Mouse (Mus musculus) left cerebral cortex, postnatal 14 days (tissue): ENCODE data around the gene Mtfr2. TPM values are rescaled to one million over a fixed set of nuclear protein-coding genes. Genes with fewer than 3 reads are reported as not detected.

Experiments
- DNase-seq, 2 experiments: peaks; one replicate each; pipeline ENCODE4 v3.0.0; 2021 to 2022; ENCODE audit warnings: low spot score in 2 of 2, mixed read lengths in 1 of 2
- intact Hi-C: fragments of 180-260 bp; cut with DNase I; formaldehyde crosslinking; loops from one replicate; pipeline ENCODE4 v1.15.1; 2025
- total RNA-seq, 2 experiments: library from RNA; stranded (reverse); gene quantifications; 2 replicates each; pipeline ENCODE4 v1.2.3; 2021

Gene Mtfr2
- total RNA-seq, 2 experiments from 2014 or later, result 0.36 to 0.55 TPM

DNA sequence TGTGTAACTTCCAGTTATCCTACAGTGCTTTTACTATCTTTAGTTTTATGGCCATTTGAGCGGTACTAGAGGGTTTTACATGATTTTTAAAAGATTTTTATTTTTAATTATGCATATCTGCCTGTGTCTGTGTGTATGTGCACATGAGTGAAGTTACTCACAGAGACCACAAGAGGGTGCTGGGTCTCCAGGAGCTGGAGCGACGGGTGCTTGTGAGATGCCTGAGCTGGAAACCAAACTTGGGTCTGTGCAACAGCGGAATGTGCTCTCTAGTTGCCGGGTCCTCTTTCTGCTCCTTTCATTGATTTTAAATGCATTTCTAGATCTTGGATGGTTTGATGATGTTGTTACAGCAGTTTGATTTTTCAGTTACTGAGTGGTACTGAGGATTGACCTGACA is 24.5 kb downstream of the Mtfr2 start:
- intact Hi-C loops, result no loop called here

DNA sequence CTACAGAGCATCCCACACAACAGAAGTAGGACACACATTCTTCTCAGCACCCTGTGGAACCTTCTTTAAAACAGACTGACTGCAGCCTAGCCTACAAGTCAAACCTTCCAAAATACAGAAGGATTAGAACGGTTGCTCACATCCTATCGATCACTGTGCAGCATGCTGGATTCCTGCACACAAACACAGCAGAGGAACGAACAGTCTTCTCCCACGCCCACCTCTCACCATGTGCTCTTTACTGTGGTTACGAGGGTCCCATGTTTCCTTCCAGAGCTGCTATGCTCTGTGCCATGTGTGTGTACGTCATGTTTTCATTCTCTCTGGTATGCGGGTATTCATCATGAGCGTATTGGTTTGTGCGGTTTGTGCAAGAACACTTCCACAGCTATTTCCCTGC is 30.1 kb downstream of the Mtfr2 start:
- intact Hi-C loops, result no loop called here
- peak in 1 of 2 experiments; percentile 18 for DNase-seq

More for the DNA sequence above, 24.5 kb downstream of the Mtfr2 start:
- DNase-seq, result no peak

- no peak for DNase-seq
- intact Hi-C loops, result no loop called here
These were observed 31.6 kb downstream of the Mtfr2 start for GRCm38 (mm10) chr10:20379071-20379735.

DNA sequence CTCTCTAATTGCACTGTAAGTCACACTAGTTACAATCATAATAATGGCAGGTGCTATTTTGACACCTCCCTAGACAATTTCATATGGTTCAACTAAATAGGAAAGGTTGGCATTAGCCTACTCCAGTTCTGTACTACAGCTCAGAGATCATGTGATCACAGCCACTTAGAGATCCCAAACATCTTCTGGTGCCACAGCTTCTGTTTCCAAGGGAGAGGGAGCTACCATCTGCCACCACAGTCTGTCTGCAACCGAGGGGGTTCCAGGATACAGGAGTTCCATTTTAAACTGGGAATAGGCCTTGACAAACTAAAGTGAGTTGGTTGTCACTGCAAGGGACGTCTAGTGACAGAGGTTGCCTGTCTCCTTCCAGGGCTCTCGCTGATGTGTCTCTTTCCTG is 33.2 kb downstream of the Mtfr2 start:
- intact Hi-C loops, result no loop called here
- peak; percentile 62 to 71 for DNase-seq

DNA sequence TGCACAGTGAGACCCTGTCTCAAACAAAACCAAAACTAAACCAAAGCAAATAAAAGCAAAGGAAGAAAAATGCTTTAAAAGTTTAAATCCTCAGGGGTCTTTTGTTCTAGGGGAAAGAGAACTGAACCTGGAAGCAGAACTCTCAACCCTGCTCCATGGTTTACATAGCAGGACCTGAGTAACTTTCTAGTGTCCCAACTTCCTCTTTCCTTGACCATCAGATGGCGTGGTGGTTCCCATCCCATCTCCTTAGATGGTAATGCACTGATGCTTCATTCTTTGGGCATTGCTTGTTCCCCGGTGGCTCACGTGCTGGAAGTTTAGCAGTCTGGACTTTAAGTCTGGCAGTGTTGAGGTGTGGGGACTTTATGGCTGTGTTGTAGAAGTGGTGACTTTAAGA is 33.8 kb downstream of the Mtfr2 start:
- intact Hi-C loops, result no loop called here
- DNase-seq, result no peak

GRCm38 (mm10) chr10:20382807-20383419 is 35.3 kb downstream of the Mtfr2 start:
- peak in 1 of 2 experiments; percentile 25 for DNase-seq
- intact Hi-C loops, result no loop called here

GRCm38 (mm10) chr10:20390568-20390967 is 43.0 kb downstream of the Mtfr2 start:
- intact Hi-C loops, result no loop called here
- DNase-seq, result no peak

GRCm38 (mm10) chr10:20394815-20395214 is 47.2 kb downstream of the Mtfr2 start:
- intact Hi-C loops, result no loop called here
- DNase-seq, result no peak

GRCm38 (mm10) chr10:20395778-20396177 is 48.2 kb downstream of the Mtfr2 start:
- intact Hi-C loops, result no loop called here

GRCm38 (mm10) chr10:20398224-20398623 is 50.7 kb downstream of the Mtfr2 start:
- peak in 1 of 2 experiments; percentile 29 for DNase-seq
- intact Hi-C loops, result no loop called here

More at GRCm38 (mm10) chr10:20395778-20396177, 48.2 kb downstream of the Mtfr2 start:
- no peak for DNase-seq

DNA sequence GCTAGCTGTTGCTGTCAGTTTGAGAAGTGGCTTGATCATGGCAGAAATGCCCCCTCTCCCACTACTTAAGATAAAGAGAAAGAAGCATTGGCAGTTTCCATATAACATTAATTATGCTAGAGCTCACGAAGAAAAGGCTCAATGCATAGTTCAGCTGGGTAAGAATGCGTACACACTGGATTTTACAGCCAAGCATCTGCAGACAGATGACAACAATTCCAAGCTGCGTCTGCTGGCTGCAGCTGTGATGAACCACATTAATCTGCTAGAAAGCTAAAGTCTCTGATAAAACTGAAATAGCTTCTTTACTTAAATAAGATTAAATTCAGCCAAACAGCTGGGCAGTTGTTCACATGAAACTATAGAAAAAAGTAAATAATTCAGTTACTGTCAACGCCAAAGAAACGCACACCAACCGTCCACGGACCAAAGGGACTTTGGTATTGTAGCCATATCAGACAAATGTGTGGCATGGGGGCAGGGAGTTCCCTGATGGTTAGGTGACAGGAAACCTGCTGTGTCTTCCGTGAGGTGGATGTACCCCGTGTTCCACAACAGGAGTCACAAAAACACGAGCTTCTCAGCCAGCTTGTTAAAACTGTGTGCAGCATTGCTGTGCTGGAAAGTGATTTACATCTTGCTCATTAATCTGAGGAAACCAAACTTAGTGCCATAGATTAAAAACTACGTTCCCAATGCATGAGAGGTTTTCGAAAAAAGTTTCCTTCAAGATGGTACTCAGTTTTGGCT is 51.2 kb downstream of the Mtfr2 start:
- intact Hi-C loops, result no loop called here
- no peak for DNase-seq

DNA sequence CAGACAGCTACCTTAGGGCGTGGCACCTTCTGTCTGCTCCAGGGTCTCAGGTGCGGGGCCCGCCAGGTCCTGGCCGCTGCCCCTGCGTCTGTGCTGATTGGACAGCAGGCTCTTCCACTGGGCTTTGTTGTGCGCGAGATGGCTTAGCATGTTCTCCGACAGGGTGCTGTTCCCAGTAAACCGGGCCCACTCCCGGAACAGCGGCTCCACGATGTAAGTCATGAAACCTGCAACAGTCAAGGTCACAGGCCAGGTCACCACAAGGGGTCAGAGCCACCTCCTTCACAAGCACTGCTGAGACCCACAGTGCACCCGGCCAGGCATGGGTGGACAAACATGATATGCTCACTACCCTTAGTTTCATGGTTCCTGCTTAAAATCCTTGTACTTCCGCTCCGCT is 52.8 kb downstream of the Mtfr2 start:
- DNase-seq, result no peak
- intact Hi-C loops, result no loop called here

DNA sequence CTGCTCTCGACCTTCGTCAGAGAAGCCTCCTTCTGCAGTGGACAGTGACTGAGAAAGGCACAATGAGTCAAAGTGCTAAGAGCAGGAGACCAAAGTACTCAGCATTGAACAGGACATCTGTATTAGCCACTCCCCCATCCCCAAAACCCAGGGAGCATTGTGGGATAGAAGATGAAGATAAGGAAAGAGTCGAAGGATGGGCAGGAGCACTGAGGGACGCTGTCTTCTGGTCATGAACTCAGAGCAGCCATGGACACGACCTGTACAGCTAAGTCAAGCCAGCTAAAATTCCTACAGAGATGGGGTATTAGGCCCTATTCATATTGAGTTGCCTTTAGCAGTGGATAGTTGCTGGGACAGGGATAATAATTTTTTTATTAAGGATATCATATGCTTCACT is 55.4 kb downstream of the Mtfr2 start:
- intact Hi-C loops, result no loop called here
- DNase-seq, result no peak

DNA sequence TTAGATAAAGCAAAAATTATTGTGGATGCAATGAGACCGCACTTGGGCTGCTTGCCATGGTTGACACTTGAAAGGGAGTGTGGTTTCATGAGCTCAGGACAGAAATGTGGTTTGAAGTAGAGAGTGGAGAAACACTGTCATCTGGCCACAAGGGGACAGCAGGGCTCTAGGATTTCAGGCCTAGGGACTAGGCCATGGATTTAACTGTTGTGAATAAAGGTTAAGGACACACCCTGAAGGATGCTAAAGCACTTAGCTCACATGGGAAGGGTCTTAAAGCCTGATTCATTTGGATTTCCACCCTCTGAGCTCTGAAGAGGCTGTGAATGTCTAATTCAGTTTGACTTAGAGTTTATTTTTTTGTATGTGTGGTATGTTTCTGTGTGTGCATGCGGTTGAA is 57.9 kb downstream of the Mtfr2 start:
- intact Hi-C loops, result loop anchor here (5.0 kb wide), 1 partner anchor 522 kb away; no protein-coding TSS in a partner anchor
- peak; percentile 34 to 50 for DNase-seq

GRCm38 (mm10) chr10:20408336-20408735 is 60.8 kb downstream of the Mtfr2 start:
- intact Hi-C loops, result loop anchor here (5.0 kb wide), 1 partner anchor 519 kb away; no protein-coding TSS in a partner anchor
- no peak for DNase-seq

DNA sequence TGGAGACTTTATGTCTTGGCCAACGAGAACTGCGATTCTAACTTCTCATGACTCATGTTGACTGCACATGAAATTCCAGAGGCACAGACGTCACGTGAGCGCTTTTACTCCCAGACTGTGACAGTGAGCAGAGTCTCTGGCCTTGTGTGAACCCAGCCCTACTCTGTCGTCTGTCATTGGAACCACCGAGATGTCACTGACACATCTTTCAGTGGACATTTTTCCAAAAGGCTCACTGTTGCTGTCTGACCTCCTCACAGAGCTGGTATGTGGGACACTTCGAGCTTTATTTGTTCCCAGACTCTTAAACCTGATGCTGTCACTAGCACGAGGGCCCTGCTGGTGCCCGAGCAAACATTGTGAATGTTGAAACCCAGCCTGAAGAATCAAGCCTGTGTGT is 61.6 kb downstream of the Mtfr2 start:
- intact Hi-C loops, result loop anchor here (5.0 kb wide), 1 partner anchor 518 kb away; no protein-coding TSS in a partner anchor
- DNase-seq, result no peak
